Mouse (Mus musculus) kidney, postnatal 0 days (tissue): ENCODE measurements at regions not wholly inside any gene's neighbourhood (a gene's known extent, or its start where the extent isn't known, plus 50 kb on each side); places are given as distances from the start of the nearest gene placed in this dataset.
"Not testable (repeated sequence)": the region's sequence is repeated elsewhere in the genome, so short reads cannot be mapped to it uniquely, and the experiment has no call there.

Experiments
- ATAC-seq: fragments of 200-750 bp; cut with Nextera tagmentation; replicated peaks from 2 replicates; pipeline ENCODE4 v1.8.0; 2017; ENCODE audit warnings: low read depth, moderate number of reproducible peaks, moderate TSS enrichment, moderate library complexity; ENCODE audit not compliant: low FRiP score
- DNase-seq: peaks from one replicate; pipeline ENCODE4 v3.0.0-alpha.2; 2016; ENCODE audit warnings: low spot score
- H3K27ac ChIP-seq: fragments of 300-500 bp; sonication (generic); 2 replicates; pipeline ENCODE4 v1.5.1; 2014; ENCODE audit warnings: mild to moderate bottlenecking
- H3K27me3 ChIP-seq: fragments of 300-500 bp; sonication (generic); 2 replicates; pipeline ENCODE4 v1.6.1; 2014; ENCODE audit warnings: low read length, mixed read lengths; ENCODE audit not compliant: insufficient read depth
- H3K36me3 ChIP-seq: fragments of 300-500 bp; sonication (generic); 2 replicates; pipeline ENCODE4 v1.6.1; 2014; ENCODE audit warnings: low read length, mixed read lengths; ENCODE audit not compliant: insufficient read depth
- H3K4me1 ChIP-seq: fragments of 300-500 bp; sonication (generic); replicated peaks from 2 replicates; pipeline ENCODE4 v1.6.1; 2014; ENCODE audit warnings: antibody characterized with exemption, low read length, mixed read lengths; ENCODE audit not compliant: insufficient read depth
- H3K4me2 ChIP-seq: fragments of 300-500 bp; sonication (generic); 2 replicates; pipeline ENCODE4 v1.6.1; 2014; ENCODE audit warnings: mild to moderate bottlenecking, low read length, moderate library complexity, mixed read lengths
- H3K4me3 ChIP-seq: fragments of 300-500 bp; sonication (generic); replicated peaks from 2 replicates; pipeline ENCODE4 v1.5.1; 2014; ENCODE audit warnings: low read depth, low read length
- H3K9ac ChIP-seq: fragments of 300-500 bp; sonication (generic); 2 replicates; pipeline ENCODE4 v1.6.1; 2014; ENCODE audit warnings: low read depth, low read length
- H3K9me3 ChIP-seq: fragments of 300-500 bp; sonication (generic); replicated peaks from 2 replicates; pipeline ENCODE4 v1.6.1; 2016; ENCODE audit warnings: low read length, inconsistent platforms, mixed read lengths
- CTCF ChIP-seq: IDR thresholded peaks from 2 replicates; pipeline ENCODE4 v1.5.1; 2016; ENCODE audit warnings: antibody characterized with exemption, low read depth, mild to moderate bottlenecking, moderate library complexity
- WGBS: fragments of 180-500 bp; shearing (Covaris S2); extraction: QIAGEN DNeasy Blood & Tissue Kit; methylation state at CpG from one replicate; pipeline ENCODE4 v1.1.7; 2014; 5-methylcytosine and 5-hydroxymethylcytosine counted together

DNA sequence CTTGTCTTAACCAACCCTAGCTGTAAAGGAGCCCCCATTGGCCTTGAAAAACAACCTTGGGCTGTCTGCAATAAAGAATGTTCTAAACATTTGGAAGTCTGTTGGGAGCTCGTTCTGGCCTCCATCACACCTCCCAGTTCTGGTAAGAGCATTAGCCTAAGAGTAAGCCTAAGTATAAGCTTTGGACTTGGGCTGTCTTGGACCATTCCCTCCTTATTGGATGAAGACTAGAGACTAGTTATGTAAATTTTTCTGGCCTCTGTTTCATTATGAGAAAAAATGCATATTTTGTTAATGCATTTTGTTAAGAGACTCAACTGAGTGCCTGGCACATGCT is 140.5 kb upstream of the Tmc3 start:
- H3K4me1 ChIP-seq, result no peaks in the 10 kb centered on the region
- ATAC-seq (no peak), DNase-seq (no peak)
- no peaks in the 10 kb centered on the region for H3K27me3 ChIP-seq
- TF ChIP-seq CTCF, result no peak
- peak overlapping the region; percentile 72; the same call in 1 of the 2 replicates for H3K27ac ChIP-seq
- no peak overlapping the region for H3K4me3 ChIP-seq
- no peak overlapping the region for H3K4me2 ChIP-seq
- WGBS, result 37% methylated on average over 1 of the region's 1 CpGs
- H3K9me3 ChIP-seq, result no peaks in the 10 kb centered on the region
- no peaks in the 10 kb centered on the region for H3K36me3 ChIP-seq
- H3K9ac ChIP-seq, result no peak overlapping the region

DNA sequence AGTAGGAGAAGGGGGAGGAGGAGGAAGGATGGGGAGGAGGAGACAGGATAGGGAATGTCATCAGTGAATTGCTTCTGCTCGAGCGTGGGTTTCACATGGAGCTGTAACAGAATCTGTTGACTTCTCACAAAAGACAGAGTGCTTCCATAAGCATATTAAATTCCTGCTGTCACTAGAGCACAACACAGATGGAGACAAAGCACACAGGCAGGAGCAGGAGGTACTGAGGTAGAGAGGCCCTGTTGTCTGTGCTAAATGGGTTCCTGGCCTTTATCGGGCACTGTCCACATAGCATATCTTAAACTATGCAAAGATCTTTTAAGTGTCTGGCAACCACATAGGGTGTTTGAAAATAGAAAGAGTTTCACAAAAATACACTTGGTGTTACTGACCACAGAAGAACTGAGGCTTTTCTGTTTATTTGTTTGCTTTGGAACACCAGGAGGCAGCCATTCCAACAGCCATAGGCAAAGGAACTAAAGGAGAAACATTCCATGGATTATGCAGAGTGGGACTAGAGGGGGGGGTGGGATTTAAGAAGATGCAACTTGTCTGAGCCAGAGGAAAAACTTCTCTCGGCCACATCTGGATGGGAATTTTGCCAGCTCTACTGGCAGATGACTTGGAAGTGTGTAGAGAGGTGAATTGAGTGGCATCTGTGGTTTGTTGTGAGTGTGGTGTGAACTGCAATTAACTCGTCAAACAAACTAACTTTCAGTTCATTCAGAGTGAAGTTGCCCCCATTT is 139.4 kb upstream of the Tmc3 start:
- no peaks in the 10 kb centered on the region for H3K4me1 ChIP-seq
- 22% methylated on average over 5 of the region's 5 CpGs for WGBS
- no peaks in the 10 kb centered on the region for H3K36me3 ChIP-seq
- no peak; the same call in 1 of the 2 replicates for TF ChIP-seq CTCF
- H3K27me3 ChIP-seq, result no peaks in the 10 kb centered on the region
- peak overlapping the region; percentile 54 for H3K27ac ChIP-seq
- no peak overlapping the region for H3K4me2 ChIP-seq
- no peak overlapping the region for H3K4me3 ChIP-seq
- 0 out of 2 replicates have a peak, but pooled peaks have one; percentile 33 for ATAC-seq
- no peaks in the 10 kb centered on the region for H3K9me3 ChIP-seq
- H3K9ac ChIP-seq, result no peak overlapping the region
- peak; percentile 70 for DNase-seq

- no peaks in the 10 kb centered on the region for H3K27me3 ChIP-seq
- no peak overlapping the region for H3K9ac ChIP-seq
- WGBS, result 53% methylated on average over 3 of the region's 3 CpGs
- no peak overlapping the region for H3K4me3 ChIP-seq
- no peaks in the 10 kb centered on the region for H3K9me3 ChIP-seq
- no peak for DNase-seq
- H3K4me1 ChIP-seq, result peaks cover 6% of the 10 kb centered on the region; the same call in 1 of the 2 replicates
- no peak for ATAC-seq
- TF ChIP-seq CTCF, result no peak
- H3K36me3 ChIP-seq, result no peaks in the 10 kb centered on the region
- H3K27ac ChIP-seq, result no peak overlapping the region
- no peak overlapping the region for H3K4me2 ChIP-seq
These were observed 134.4 kb upstream of the Tmc3 start for GRCm38 (mm10) chr7:83450346-83450745.

GRCm38 (mm10) chr7:83452309-83452708 is 132.4 kb upstream of the Tmc3 start:
- no peak for TF ChIP-seq CTCF
- no peak overlapping the region for H3K27ac ChIP-seq

DNA sequence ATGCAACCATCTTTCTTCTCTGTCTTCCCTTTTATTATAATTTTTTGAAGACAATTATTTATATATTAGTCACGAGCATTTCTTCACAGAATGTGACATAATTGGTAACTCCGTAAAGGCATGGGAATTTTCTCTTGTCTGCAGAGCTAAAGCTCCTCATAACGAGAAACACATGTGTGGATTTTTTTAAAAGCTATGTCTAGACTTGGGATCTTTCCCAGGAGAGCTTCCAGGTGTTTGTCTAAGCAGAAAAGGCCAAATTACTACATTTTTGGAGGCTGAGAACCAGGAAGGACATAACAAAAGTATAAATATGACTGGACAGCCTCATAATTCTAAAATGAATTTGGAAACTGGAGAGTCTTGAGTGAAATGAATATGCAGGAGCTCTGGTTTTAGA is 125.2 kb upstream of the Tmc3 start:
- H3K9ac ChIP-seq, result no peak overlapping the region
- ATAC-seq, result no peak
- H3K27me3 ChIP-seq, result no peaks in the 10 kb centered on the region
- H3K36me3 ChIP-seq, result no peaks in the 10 kb centered on the region
- no peaks in the 10 kb centered on the region for H3K4me1 ChIP-seq
- no peaks in the 10 kb centered on the region for H3K9me3 ChIP-seq
- H3K4me2 ChIP-seq, result no peak overlapping the region
- no peak for TF ChIP-seq CTCF
- no peak for DNase-seq
- no peak overlapping the region for H3K27ac ChIP-seq
- no peak overlapping the region for H3K4me3 ChIP-seq
- 62% methylated on average over 3 of the region's 3 CpGs for WGBS

More at GRCm38 (mm10) chr7:83452309-83452708, 132.4 kb upstream of the Tmc3 start:
- Histone ChIP-seq H3K36me3 (no peaks in the 10 kb centered on the region), H3K27me3 (no peaks in the 10 kb centered on the region), H3K4me1 (peaks cover 6% of the 10 kb centered on the region; the same call in 1 of the 2 replicates), H3K9ac (no peak overlapping the region), H3K4me3 (no peak overlapping the region), H3K4me2 (no peak overlapping the region), H3K9me3 (no peaks in the 10 kb centered on the region)
- DNase-seq (peak; percentile 59), ATAC-seq (no peak)
- WGBS, result 6% methylated on average over 7 of the region's 7 CpGs

DNA sequence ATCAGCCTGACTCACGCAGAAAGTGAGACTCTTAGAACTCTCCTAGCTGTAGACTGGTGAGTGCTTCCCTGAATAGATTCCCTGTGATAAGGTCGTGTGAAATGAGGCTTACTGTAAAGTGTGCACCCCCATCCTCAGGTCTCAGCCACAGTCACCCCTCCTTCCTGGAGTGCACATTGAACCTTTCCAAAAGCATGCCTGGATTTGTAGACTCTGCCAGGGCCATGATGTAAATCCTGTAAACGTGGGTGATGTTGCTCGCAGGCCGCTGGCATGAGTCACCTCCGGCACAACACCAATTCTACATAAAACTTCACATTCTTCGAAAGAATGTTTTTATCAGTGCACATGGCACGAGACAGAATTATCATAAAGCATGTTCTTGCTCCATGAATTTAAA is 117.7 kb upstream of the Tmc3 start:
- H3K9me3 ChIP-seq, result no peaks in the 10 kb centered on the region
- H3K9ac ChIP-seq, result no peak overlapping the region
- no peak for TF ChIP-seq CTCF
- no peaks in the 10 kb centered on the region for H3K36me3 ChIP-seq
- no peaks in the 10 kb centered on the region for H3K27me3 ChIP-seq
- H3K4me2 ChIP-seq, result no peak overlapping the region
- 63% methylated on average over 8 of the region's 8 CpGs for WGBS
- DNase-seq (no peak), ATAC-seq (no peak)
- no peaks in the 10 kb centered on the region for H3K4me1 ChIP-seq
- H3K4me3 ChIP-seq, result no peak overlapping the region
- H3K27ac ChIP-seq, result no peak overlapping the region

DNA sequence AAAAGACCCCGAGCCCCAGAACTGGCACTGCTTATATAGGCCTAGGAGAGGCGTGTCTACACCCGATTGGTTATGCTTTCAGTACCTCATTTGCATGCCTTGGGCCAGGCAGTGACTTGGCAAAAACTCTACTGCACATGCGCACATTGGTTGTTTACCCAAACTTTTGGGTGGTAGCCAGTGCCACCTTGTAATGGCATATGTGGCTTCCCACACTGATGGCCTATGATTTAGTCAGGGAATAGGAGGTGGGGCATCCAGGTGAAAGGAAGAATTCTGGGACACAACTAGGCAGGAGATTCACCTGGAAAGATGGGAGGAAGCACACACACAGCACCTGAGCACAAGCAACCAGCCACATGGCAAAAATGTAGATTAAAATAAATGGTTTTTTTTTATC is 114.9 kb upstream of the Tmc3 start:
- H3K9me3 ChIP-seq, H3K4me2 ChIP-seq, DNase-seq, H3K27ac ChIP-seq, ATAC-seq, H3K36me3 ChIP-seq, H3K9ac ChIP-seq, H3K4me1 ChIP-seq, H3K27me3 ChIP-seq, H3K4me3 ChIP-seq: not testable (repeated sequence)
- WGBS, result 96% methylated on average over 4 of the region's 4 CpGs
